Mouse (Mus musculus) forebrain, postnatal 0 days (tissue): ENCODE measurements at regions not wholly inside any gene's neighbourhood (a gene's known extent, or its start where the extent isn't known, plus 50 kb on each side); places are given as distances from the start of the nearest gene placed in this dataset.

Experiments used
- ATAC-seq: fragments of 200-750 bp; cut with Nextera tagmentation; 2 replicates; pipeline ENCODE4 v1.8.0; 2017; ENCODE audit warnings: mild to moderate bottlenecking, moderate library complexity
- DNase-seq: peaks from one replicate; pipeline ENCODE4 v3.0.0-alpha.2; 2015
- H3K27ac ChIP-seq: fragments of 300-500 bp; sonication (generic); 2 replicates; pipeline ENCODE4 v1.5.1; 2014; ENCODE audit warnings: low read depth, mild to moderate bottlenecking, antibody characterized with exemption, low read length, moderate library complexity, mixed read lengths
- H3K27me3 ChIP-seq: fragments of 300-500 bp; sonication (generic); 2 replicates; pipeline ENCODE4 v1.6.1; 2014; ENCODE audit warnings: mild to moderate bottlenecking, low read length, mixed read lengths; ENCODE audit not compliant: insufficient read depth
- H3K36me3 ChIP-seq: fragments of 300-500 bp; sonication (generic); 2 replicates; pipeline ENCODE4 v1.6.1; 2014; ENCODE audit warnings: mild to moderate bottlenecking, moderate library complexity; ENCODE audit not compliant: insufficient read depth
- H3K4me1 ChIP-seq: fragments of 300-500 bp; sonication (generic); 2 replicates; pipeline ENCODE4 v1.6.1; 2014; ENCODE audit warnings: antibody characterized with exemption; ENCODE audit not compliant: insufficient read depth
- H3K4me2 ChIP-seq: fragments of 300-500 bp; sonication (generic); 2 replicates; pipeline ENCODE4 v1.6.1; 2014; ENCODE audit warnings: low read depth, mild to moderate bottlenecking, moderate library complexity
- H3K4me3 ChIP-seq: fragments of 300-500 bp; sonication (generic); 2 replicates; pipeline ENCODE4 v1.5.1; 2014; ENCODE audit warnings: low read depth, low read length, mixed read lengths
- H3K9ac ChIP-seq: fragments of 300-500 bp; sonication (generic); 2 replicates; pipeline ENCODE4 v1.6.1; 2014; ENCODE audit warnings: mild to moderate bottlenecking
- H3K9me3 ChIP-seq: fragments of 300-500 bp; sonication (generic); 2 replicates; pipeline ENCODE4 v1.6.1; 2016; ENCODE audit warnings: low read length
- CTCF ChIP-seq: sonication (generic); IDR thresholded peaks from 2 replicates; pipeline ENCODE4 v1.5.1; 2016; ENCODE audit warnings: antibody characterized with exemption, control low read depth, low read depth
- WGBS: fragments of 180-500 bp; shearing (Covaris S2); extraction: QIAGEN DNeasy Blood & Tissue Kit; methylation state at CpG from one replicate; pipeline ENCODE4 v1.1.7; 2014; 5-methylcytosine and 5-hydroxymethylcytosine counted together

DNA sequence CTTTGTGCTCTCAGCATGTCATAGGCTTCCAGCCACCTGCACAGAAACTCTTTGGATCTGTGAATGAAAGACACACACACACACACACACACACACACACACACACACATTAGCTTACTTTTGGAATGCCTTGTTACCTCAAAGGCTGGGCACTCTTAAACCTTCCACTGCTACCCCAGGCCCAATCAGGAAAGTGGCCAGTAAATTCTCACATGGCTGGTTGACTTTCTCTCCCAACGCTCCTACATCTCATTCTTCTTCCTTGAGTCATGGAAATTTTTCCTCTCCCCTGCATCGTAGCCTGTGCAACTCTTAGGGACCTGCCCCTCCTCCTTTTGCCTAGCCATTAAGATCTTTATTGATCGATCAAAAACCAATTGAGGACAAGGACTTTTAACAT lies 465.3 kb upstream of the Cpeb2 start:
- no peaks in the 10 kb centered on the region for H3K36me3 ChIP-seq
- H3K27me3 ChIP-seq = no peaks in the 10 kb centered on the region
- H3K9me3 ChIP-seq = no peaks in the 10 kb centered on the region
- H3K27ac ChIP-seq = no peak overlapping the region
- H3K4me1 ChIP-seq = no peaks in the 10 kb centered on the region
- no peak overlapping the region for H3K4me2 ChIP-seq
- no peak for TF ChIP-seq CTCF
- DNase-seq (no peak), ATAC-seq (no peak)
- WGBS = 87% methylated on average over 3 of the region's 3 CpGs
- H3K9ac ChIP-seq = no peak overlapping the region
- H3K4me3 ChIP-seq = no peak overlapping the region

DNA sequence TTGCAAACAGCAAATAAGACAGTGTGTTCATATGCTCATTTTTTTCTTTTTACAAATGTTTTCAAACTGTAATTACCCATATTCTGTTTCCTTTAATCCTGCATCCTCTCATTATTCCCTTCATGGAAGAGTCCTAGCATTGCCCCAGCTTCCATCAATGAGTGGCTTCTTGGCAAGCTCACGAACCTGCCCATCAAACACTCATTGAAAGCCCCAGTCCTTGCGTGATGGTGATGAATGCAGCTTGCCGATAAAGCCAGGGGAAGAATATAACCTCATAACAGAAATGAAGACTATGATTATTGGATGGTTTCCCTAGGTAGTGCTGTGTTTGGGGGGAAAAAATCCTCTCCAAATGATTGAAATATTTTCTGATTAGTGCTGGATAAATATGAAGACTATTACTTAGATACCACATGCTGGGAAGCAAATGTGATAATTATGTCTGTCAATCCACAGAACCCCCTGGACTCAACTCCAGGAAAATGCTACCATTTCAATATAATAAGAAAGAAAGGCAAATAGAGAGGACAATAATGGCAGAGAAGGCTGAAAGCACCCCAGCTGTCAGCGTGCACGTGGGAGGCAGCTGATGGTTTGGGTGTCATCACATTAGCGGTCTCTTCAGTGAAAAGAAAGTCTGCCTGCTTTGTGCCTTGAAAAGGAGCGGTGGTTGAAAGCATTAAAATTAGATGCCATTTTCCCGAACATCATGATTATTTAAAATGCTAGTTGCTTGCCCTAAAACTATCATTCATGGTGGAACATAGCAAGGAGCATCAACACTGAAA lies 455.7 kb upstream of the Cpeb2 start:
- peak overlapping the region; percentile 19 for H3K4me2 ChIP-seq
- peak; percentile 91 for ATAC-seq
- DNase-seq = peak; percentile 63

DNA sequence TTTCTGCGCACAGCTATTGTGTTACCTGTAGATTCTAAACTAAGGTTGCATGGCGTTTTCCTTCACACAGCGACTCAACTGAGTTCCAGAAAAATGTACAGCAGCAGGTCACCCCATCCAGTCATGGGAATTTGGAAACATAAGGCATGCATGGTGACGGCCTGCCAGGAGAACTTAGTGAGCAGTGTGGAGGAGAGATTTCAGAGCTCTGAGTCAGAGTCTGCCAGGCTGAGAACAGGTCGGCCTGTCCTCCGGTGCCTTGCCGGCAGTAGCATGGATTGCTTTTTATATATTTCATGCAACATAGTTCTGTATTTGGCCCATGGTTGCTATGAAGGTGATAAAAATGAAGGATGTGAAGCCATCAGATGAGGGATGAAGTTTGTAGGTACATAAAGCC lies 427.0 kb upstream of the Cpeb2 start:
- Histone ChIP-seq H3K27me3 (no peaks in the 10 kb centered on the region), H3K4me3 (no peak overlapping the region), H3K4me2 (no peak overlapping the region), H3K27ac (no peak overlapping the region), H3K9me3 (no peaks in the 10 kb centered on the region), H3K4me1 (no peaks in the 10 kb centered on the region), H3K9ac (no peak overlapping the region), H3K36me3 (no peaks in the 10 kb centered on the region)
- TF ChIP-seq CTCF = no peak
- DNase-seq (no peak), ATAC-seq (no peak)
- 95% methylated on average over 7 of the region's 7 CpGs for WGBS

More for the DNA sequence above, 455.7 kb upstream of the Cpeb2 start:
- Histone ChIP-seq H3K9me3 (no peaks in the 10 kb centered on the region), H3K27me3 (no peaks in the 10 kb centered on the region), H3K9ac (no peak overlapping the region), H3K4me1 (0 out of 2 replicates have a peak, but pooled peaks cover 8% of the 10 kb centered on the region), H3K27ac (peak overlapping the region; percentile 45; the same call in 1 of the 2 replicates), H3K4me3 (no peak overlapping the region), H3K36me3 (no peaks in the 10 kb centered on the region)
- WGBS = 13% methylated on average over 8 of the region's 8 CpGs
- TF ChIP-seq CTCF = no peak
